ENCODE assay signal across 11 mouse cellular contexts in the genomic region with DNA sequence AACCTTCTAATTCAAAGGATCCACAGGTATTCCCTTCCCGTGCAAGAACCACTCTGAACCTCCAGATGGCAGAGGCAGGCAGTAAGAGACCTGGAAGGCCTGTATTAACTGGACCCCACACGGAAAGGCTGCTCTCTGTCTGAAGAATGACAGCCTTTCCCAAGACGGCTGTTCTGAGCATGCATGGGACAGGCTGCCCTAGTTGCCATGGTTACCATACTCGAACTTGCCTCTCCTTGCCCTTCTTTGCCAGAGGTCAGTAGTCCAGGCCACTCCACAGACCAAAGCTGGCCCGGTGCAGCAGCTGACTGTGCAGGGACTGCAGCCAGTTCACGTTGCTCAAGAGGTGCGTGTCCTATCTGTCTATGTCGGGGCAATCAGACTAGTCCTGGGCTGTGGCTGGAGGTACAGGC. TPM values are rescaled to one million over a fixed set of nuclear protein-coding genes. Genes with fewer than 3 reads are reported as not detected.
A peak's percentile ranks its signal among the peaks of the same experiment; 100 is the strongest.
DNase-seq lines count a peak whose midpoint lies in the region; ATAC-seq lines count a peak whose summit lies in the region.
"Had no signal": no experiment of that assay in that cellular context is flagged by ENCODE, and none has a peak within 500 bp of the region (broad histone marks: within the 10 kb centered on the region; RNA-seq: fewer than 3 reads in every experiment).

No protein-coding gene starts in this region.

- no peaks in the 10 kb centered on the region for H3K9me3 ChIP-seq in midbrain, embryonic 10.5 days (replicated peaks)

- H3K36me3 ChIP-seq in midbrain, embryonic 10.5 days: peaks cover 91% of the 10 kb centered on the region

- H3K27me3 ChIP-seq in midbrain, embryonic 10.5 days (ENCODE audit: low read depth, poor library complexity, severe bottlenecking): 0 out of 2 replicates have a peak, but pooled peaks cover 10% of the 10 kb centered on the region

- peaks cover 30% of the 10 kb centered on the region for H3K4me1 ChIP-seq in midbrain, embryonic 10.5 days

- peak overlapping the region; percentile 22 for H3K4me3 ChIP-seq in midbrain, embryonic 10.5 days

- peak overlapping the region; percentile 73; the same call in 1 of the 2 replicates for H3K27ac ChIP-seq in midbrain, embryonic 10.5 days (replicated peaks)

- 20% methylated on average over 8 of the region's 8 CpGs for WGBS in midbrain, embryonic 10.5 days

- no peak for ATAC-seq in inflammation-experienced regulatory T-cells, adult 6 months

- DNase-seq in cerebellum, postnatal 10 days: peak; percentile 42 to 52
- DNase-seq in cerebellum, adult 9-11 months: no peak
- DNase-seq in embryo, embryonic 11 days: peak; percentile 67
- DNase-seq in kidney, adult 8-10 months: peak; percentile 83 to 88
- DNase-seq in midbrain, embryonic 10.5 days (ENCODE audit: low spot score): peak; percentile 76
- no peak for DNase-seq in left cerebral cortex, adult 8-10 months (ENCODE audit: low spot score in 2 of 2)
- DNase-seq in left cerebral cortex, adult 9 months (ENCODE audit: low spot score in 2 of 2): no peak

RNA-seq across cellular contexts. Expression of a gene that starts 17.2 kb away (rescaled TPM):
- 7.7 and 8.6 TPM in 2 replicates for polyA plus RNA-seq in midbrain, embryonic 10.5 days (2016; fragmentation: Nextera tagmentation; extraction: Ambion mirVana)
- polyA plus RNA-seq in inflammation-experienced regulatory T-cells, adult 6 months (2017; shearing (Covaris generic)): 10 to 100 TPM in 2 of 3 experiments, 1 to 10 TPM in 1; 9.4 to 13.2 (median 13.2) TPM
- total RNA-seq in left cerebral cortex, adult 8-10 months (2022): 10 to 100 TPM; 19.5 to 26.3 (median 24.3) TPM

RNA-seq across cellular contexts. Expression of a gene that starts 18.9 kb away (rescaled TPM):
- polyA plus RNA-seq in midbrain, embryonic 10.5 days (2016; fragmentation: Nextera tagmentation; extraction: Ambion mirVana): 0.69 and 1.6 TPM in 2 replicates
- 1 to 10 TPM in 1 of 3 experiments, under 1 TPM in 2; 0.53 to 1.4 (median 0.91) TPM for polyA plus RNA-seq in inflammation-experienced regulatory T-cells, adult 6 months (2017; shearing (Covaris generic))
- 1 to 10 TPM; 4.1 to 4.6 (median 4.5) TPM for total RNA-seq in left cerebral cortex, adult 8-10 months (2022)

RNA-seq across cellular contexts. Expression of a gene that starts 20.7 kb away (rescaled TPM):
- 16.3 and 17.5 TPM in 2 replicates for polyA plus RNA-seq in midbrain, embryonic 10.5 days (2016; fragmentation: Nextera tagmentation; extraction: Ambion mirVana)
- polyA plus RNA-seq in inflammation-experienced regulatory T-cells, adult 6 months (2017; shearing (Covaris generic)): 10 to 100 TPM; 16.6 to 20.0 (median 18.6) TPM
- total RNA-seq in left cerebral cortex, adult 8-10 months (2022): 10 to 100 TPM; 17.0 to 19.8 (median 18.5) TPM

RNA-seq across cellular contexts. Expression of a gene that starts 39.0 kb away (rescaled TPM):
- polyA plus RNA-seq in midbrain, embryonic 10.5 days (2016; fragmentation: Nextera tagmentation; extraction: Ambion mirVana): 0.20 TPM in 1 of 2 replicates, not detected in the other
- 10 to 100 TPM; 21.2 to 34.2 (median 31.9) TPM for polyA plus RNA-seq in inflammation-experienced regulatory T-cells, adult 6 months (2017; shearing (Covaris generic))
- total RNA-seq in left cerebral cortex, adult 8-10 months (2022): not detected
- total RNA-seq: common myeloid progenitor, adult 5-6 weeks had no signal
- polyA plus RNA-seq: limb, embryonic 14.5 days; stomach, embryonic 14.5 days had no signal

RNA-seq across cellular contexts. Expression of a gene that starts 41.4 kb away (rescaled TPM):
- 0.17 and 0.21 TPM in 2 replicates for polyA plus RNA-seq in midbrain, embryonic 10.5 days (2016; fragmentation: Nextera tagmentation; extraction: Ambion mirVana)
- polyA plus RNA-seq in inflammation-experienced regulatory T-cells, adult 6 months (2017; shearing (Covaris generic)): 100 to 1,000 TPM; 188 to 350 (median 272) TPM
- total RNA-seq in left cerebral cortex, adult 8-10 months (2022): under 1 TPM; 0.36 to 0.57 (median 0.47) TPM

Comparison
In these comparisons a context has a peak if more than half of its experiments do, and no peak if none do; other contexts are left out.
1. DNase-seq: peak in cerebellum, postnatal 10 days (2 of 2), embryo, embryonic 11 days (single experiment), kidney, adult 8-10 months (2 of 2) and midbrain, embryonic 10.5 days (single experiment); none in cerebellum, adult 9-11 months (single experiment), left cerebral cortex, adult 8-10 months (0 of 2) and left cerebral cortex, adult 9 months (0 of 2).